Mouse (Mus musculus) left cerebral cortex, adult 8-10 months (tissue): ENCODE data around the gene Kcnn3. TPM values are rescaled to one million over a fixed set of nuclear protein-coding genes. Genes with fewer than 3 reads are reported as not detected.
A peak's percentile ranks its signal among the peaks of the same experiment; 100 is the strongest.

Experiments
- DNase-seq, 2 experiments: peaks; one replicate each; pipeline ENCODE4 v3.0.0; 2022; ENCODE audit warnings: low spot score in 2 of 2
- total RNA-seq, 4 experiments: library from RNA; stranded (reverse); gene quantifications; 2 replicates each; pipeline ENCODE4 v1.2.4; 2022

The Kcnn3 gene
- total RNA-seq, 4 experiments from 2014 or later = 20.8 to 25.7 (median 23.3) TPM

GRCm38 (mm10) chr3:89613526-89614523 lies 93.9 kb downstream of the Kcnn3 start:
- peak; percentile 61 to 62 for DNase-seq

- no peak for DNase-seq
Measured at GRCm38 (mm10) chr3:89616861-89617260, 96.9 kb downstream of the Kcnn3 start.

GRCm38 (mm10) chr3:89617360-89617759 lies 97.4 kb downstream of the Kcnn3 start:
- no peak for DNase-seq

- no peak for DNase-seq
Measured at GRCm38 (mm10) chr3:89622825-89623224, 102.9 kb downstream of the Kcnn3 start.

- no peak for DNase-seq
Measured at GRCm38 (mm10) chr3:89623531-89623930, 103.6 kb downstream of the Kcnn3 start.

- no peak for DNase-seq
Measured at GRCm38 (mm10) chr3:89624001-89624400, 104.0 kb downstream of the Kcnn3 start.

GRCm38 (mm10) chr3:89624814-89625445 lies 105.0 kb downstream of the Kcnn3 start:
- no peak for DNase-seq

GRCm38 (mm10) chr3:89626556-89626955 lies 106.6 kb downstream of the Kcnn3 start:
- DNase-seq = no peak

- DNase-seq = no peak
Measured at GRCm38 (mm10) chr3:89629811-89630210, 109.8 kb downstream of the Kcnn3 start.

GRCm38 (mm10) chr3:89631750-89632149 lies 111.8 kb downstream of the Kcnn3 start:
- no peak for DNase-seq

- DNase-seq = no peak
Measured at GRCm38 (mm10) chr3:89633531-89633930, 113.6 kb downstream of the Kcnn3 start.

GRCm38 (mm10) chr3:89633941-89634340 lies 114.0 kb downstream of the Kcnn3 start:
- no peak for DNase-seq

- peak in 1 of 2 experiments; percentile 41 for DNase-seq
Measured at GRCm38 (mm10) chr3:89640804-89641203, 120.8 kb downstream of the Kcnn3 start.

GRCm38 (mm10) chr3:89643391-89643790 lies 123.4 kb downstream of the Kcnn3 start:
- no peak for DNase-seq

- DNase-seq = peak; percentile 68 to 90
Measured at GRCm38 (mm10) chr3:89646813-89647255, 126.9 kb downstream of the Kcnn3 start.

- peak in 1 of 2 experiments; percentile 21 for DNase-seq
Measured at GRCm38 (mm10) chr3:89647268-89647874, 127.4 kb downstream of the Kcnn3 start.

- no peak for DNase-seq
Measured at GRCm38 (mm10) chr3:89649890-89650289, 129.9 kb downstream of the Kcnn3 start.

GRCm38 (mm10) chr3:89653231-89653954 lies 133.4 kb downstream of the Kcnn3 start:
- DNase-seq = no peak

- DNase-seq = no peak
Measured at GRCm38 (mm10) chr3:89657092-89657491, 137.1 kb downstream of the Kcnn3 start.

- no peak for DNase-seq
Measured at GRCm38 (mm10) chr3:89658457-89658856, 138.5 kb downstream of the Kcnn3 start.

GRCm38 (mm10) chr3:89659938-89660620 lies 140.1 kb downstream of the Kcnn3 start:
- DNase-seq = no peak
